ENCODE assay signal across 8 mouse cellular contexts in genomic region chr11:104685548-104685947, GRCm38 (mm10). TPM values are rescaled to one million over a fixed set of nuclear protein-coding genes. Genes with fewer than 3 reads are reported as not detected.
DNase-seq lines count a peak whose midpoint lies in the region; ATAC-seq and TF ChIP-seq lines count a peak whose summit lies in the region.

Gene Gm11639, plus strand, starts transcription at chr11:104685707.

- no peak within 1 kb of the TSS for H3K9ac ChIP-seq in hindbrain, embryonic 13.5 days
- no peak within 1 kb of the TSS for H3K9ac ChIP-seq in lung, embryonic 14.5 days

- H3K36me3 ChIP-seq in hindbrain, embryonic 13.5 days, result no peaks in the 10 kb centered on the region
- no peaks in the 10 kb centered on the region for H3K36me3 ChIP-seq in lung, embryonic 14.5 days (ENCODE audit: insufficient read depth)

- H3K4me2 ChIP-seq in hindbrain, embryonic 13.5 days, result peak within 1 kb of the TSS; percentile 34
- H3K4me2 ChIP-seq in lung, embryonic 14.5 days, result peak within 1 kb of the TSS; percentile 32

- H3K4me3 ChIP-seq in hindbrain, embryonic 13.5 days, result peak within 1 kb of the TSS; percentile 12; the same call in 1 of the 2 replicates
- H3K4me3 ChIP-seq in lung, embryonic 14.5 days (ENCODE audit: low read depth, low read length), result no peak within 1 kb of the TSS

- H3K27me3 ChIP-seq in hindbrain, embryonic 13.5 days, result no peaks in the 10 kb centered on the region; the same call in 1 of the 2 replicates
- H3K27me3 ChIP-seq in lung, embryonic 14.5 days (ENCODE audit: insufficient read depth, low read length), result no peaks in the 10 kb centered on the region

- peak; percentile 7 to 10 for DNase-seq in adrenal gland, postnatal 36 days
- DNase-seq in adrenal gland, postnatal 4 days (ENCODE audit: low spot score in 2 of 2), result no peak
- DNase-seq in embryo, embryonic 10.5 days (ENCODE audit: low spot score), result peak; percentile 24
- peak; percentile 45 for DNase-seq in lung, embryonic 14.5 days
- peak; percentile 77 for DNase-seq in testis, postnatal 10 days (ENCODE audit: low spot score)
- DNase-seq in layer of hippocampus, postnatal 14 days (ENCODE audit: low spot score in 2 of 2), result no peak
- DNase-seq in gastrocnemius, postnatal 25 days, result no peak

- no peak within 1 kb of the TSS for H3K27ac ChIP-seq in hindbrain, embryonic 13.5 days
- no peak within 1 kb of the TSS for H3K27ac ChIP-seq in lung, embryonic 14.5 days (ENCODE audit: low read depth)

- no peak for ATAC-seq in hindbrain, embryonic 13.5 days (ENCODE audit: low FRiP score)
- ATAC-seq in lung, embryonic 14.5 days (ENCODE audit: insufficient read depth), result 0 out of 2 replicates have a peak, but pooled peaks have one; percentile 52

- no peak for TF ChIP-seq CTCF in lung, embryonic 14.5 days (IDR thresholded peaks at IDR 0.05; ENCODE audit: low read depth)

- whole genome bisulfite sequencing in hindbrain, embryonic 13.5 days, result 29% methylated on average over 23 of the region's 23 CpGs
- 22% methylated on average over 23 of the region's 23 CpGs for WGBS in lung, embryonic 14.5 days

- H3K4me1 ChIP-seq in hindbrain, embryonic 13.5 days (replicated peaks), result peaks cover 3% of the 10 kb centered on the region; the same call in 1 of the 2 replicates
- no peaks in the 10 kb centered on the region for H3K4me1 ChIP-seq in lung, embryonic 14.5 days (ENCODE audit: insufficient read depth)

- H3K9me3 ChIP-seq in hindbrain, embryonic 13.5 days, result no peaks in the 10 kb centered on the region
- no peaks in the 10 kb centered on the region for H3K9me3 ChIP-seq in lung, embryonic 14.5 days (ENCODE audit: low read depth, low read length)

RNA-seq across cellular contexts. Expression of gene Gm11639, which starts in this region (rescaled TPM):
- total RNA-seq in adrenal gland, postnatal 36 days (2021), result under 1 TPM; 0.03 to 0.10 TPM
- total RNA-seq in adrenal gland, postnatal 4 days (2021), result under 1 TPM; 0.06 to 0.11 TPM
- 0.16 TPM in 1 of 2 replicates, not detected in the other for polyA plus RNA-seq in hindbrain, embryonic 13.5 days (2015; fragmentation: Nextera tagmentation; extraction: Ambion mirVana)
- polyA plus RNA-seq in lung, embryonic 14.5 days (2014; fragmentation: Nextera tagmentation; extraction: Ambion mirVana), result not detected in 2 replicates
- total RNA-seq in layer of hippocampus, postnatal 14 days (2021), result under 1 TPM; 0.46 to 0.48 TPM
- total RNA-seq in gastrocnemius, postnatal 25 days (2021), result under 1 TPM in 1 of 2 experiments, not detected in 1; 0.03 TPM

Comparison
In these comparisons a context has a peak if more than half of its experiments do, and no peak if none do; other contexts are left out.
1. Peak in DNase-seq in adrenal gland, postnatal 36 days; RNA of the gene not detected or under 1 TPM.
2. Peak in DNase-seq, ATAC-seq and H3K4me2 ChIP-seq in lung, embryonic 14.5 days; RNA of the gene not detected or under 1 TPM.
3. DNase-seq: peak in embryo, embryonic 10.5 days (single experiment) and testis, postnatal 10 days (single experiment); none in adrenal gland, postnatal 4 days (0 of 2), layer of hippocampus, postnatal 14 days (0 of 2) and gastrocnemius, postnatal 25 days (single experiment).